Mouse (Mus musculus) hindbrain, embryonic 12.5 days (tissue): ENCODE data around the gene Rpia. TPM values are rescaled to one million over a fixed set of nuclear protein-coding genes. Genes with fewer than 3 reads are reported as not detected.
"Not testable (repeated sequence)": the region's sequence is repeated elsewhere in the genome, so short reads cannot be mapped to it uniquely, and the experiment has no call there.

Experiments used
- ATAC-seq: fragments of 200-750 bp; cut with Nextera tagmentation; 2 replicates; pipeline ENCODE4 v1.8.0; 2017; ENCODE audit warnings: moderate TSS enrichment; ENCODE audit not compliant: low FRiP score
- H3K27ac ChIP-seq: fragments of 300-500 bp; sonication (generic); 2 replicates; pipeline ENCODE4 v1.5.1; 2016; ENCODE audit warnings: mild to moderate bottlenecking
- H3K27me3 ChIP-seq: fragments of 300-500 bp; sonication (generic); 2 replicates; pipeline ENCODE4 v1.6.1; 2016; ENCODE audit warnings: mild to moderate bottlenecking
- H3K36me3 ChIP-seq: fragments of 300-500 bp; sonication (generic); 2 replicates; pipeline ENCODE4 v1.6.1; 2016; ENCODE audit warnings: mild to moderate bottlenecking
- H3K4me1 ChIP-seq: fragments of 300-500 bp; sonication (generic); 2 replicates; pipeline ENCODE4 v1.6.1; 2016
- H3K4me2 ChIP-seq: fragments of 300-500 bp; sonication (generic); replicated peaks from 2 replicates; pipeline ENCODE4 v1.6.1; 2016; ENCODE audit warnings: mild to moderate bottlenecking
- H3K4me3 ChIP-seq: fragments of 300-500 bp; sonication (generic); 2 replicates; pipeline ENCODE4 v1.5.1; 2016; ENCODE audit warnings: mild to moderate bottlenecking
- H3K9ac ChIP-seq: fragments of 300-500 bp; sonication (generic); 2 replicates; pipeline ENCODE4 v1.6.1; 2016; ENCODE audit warnings: mild to moderate bottlenecking, moderate library complexity
- H3K9me3 ChIP-seq: fragments of 300-500 bp; sonication (generic); replicated peaks from 2 replicates; pipeline ENCODE4 v1.6.1; 2016; ENCODE audit warnings: mild to moderate bottlenecking
- WGBS: fragments of 180-500 bp; shearing (Covaris S2); methylation state at CpG from one replicate; pipeline ENCODE4 v1.1.7; 2016; 5-methylcytosine and 5-hydroxymethylcytosine counted together
- polyA plus RNA-seq: library from polyadenylated mRNA; unstranded; fragments of >200 nt; fragmentation: Nextera tagmentation; extraction: Ambion mirVana; gene quantifications from 2 replicates; pipeline ENCODE4 v1.2.1, GENCODE M21; 2016

Gene Rpia
- polyA plus RNA-seq = 3.2 and 3.5 TPM in 2 replicates

DNA sequence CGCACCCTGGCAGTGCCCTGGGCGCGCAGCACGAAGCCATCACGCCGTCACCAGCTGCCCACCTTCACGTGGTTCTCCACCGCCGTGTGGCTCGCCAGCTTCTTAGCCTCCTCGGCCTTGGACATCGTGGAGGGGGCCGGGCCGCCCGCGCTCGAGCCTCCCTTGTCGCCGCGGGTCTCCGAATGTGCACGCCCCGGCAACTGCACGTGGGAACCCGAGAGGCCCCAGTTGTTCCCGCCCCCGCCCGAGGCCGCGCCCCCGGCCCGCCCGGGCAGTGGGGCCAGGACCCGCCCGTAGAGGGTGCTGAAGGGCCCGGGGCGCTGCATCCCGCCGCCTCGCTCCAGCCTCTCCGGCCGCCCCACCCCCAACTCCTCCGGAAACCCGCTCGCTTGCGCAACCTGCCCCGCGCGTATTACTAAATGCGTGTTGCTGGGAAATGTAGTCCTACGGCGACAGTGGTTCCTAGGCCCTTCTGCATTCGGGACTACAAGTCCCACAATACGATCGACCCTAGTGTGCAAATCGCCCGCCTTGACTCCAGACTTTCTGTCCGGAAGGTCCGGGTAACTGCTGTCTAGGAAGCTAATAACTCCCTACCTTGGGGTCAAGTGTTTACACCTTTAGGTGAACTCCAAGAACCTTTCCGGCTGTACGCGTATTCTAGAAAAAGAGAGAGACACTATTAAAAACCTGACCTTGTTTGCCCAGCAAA, at the start of gene Rpia:
Gene Rpia (minus strand): TSS at position 409 of the 712 bp plus-strand sequence.
- under 1% methylated on average over 61 of the region's 62 CpGs for WGBS

GRCm38 (mm10) chr6:70840281-70840680, 48.2 kb upstream of the Rpia start:
- H3K4me3 ChIP-seq = no peak overlapping the region
- H3K27ac ChIP-seq = no peak overlapping the region
- WGBS = 66% methylated on average over 5 of the region's 5 CpGs
- no peak overlapping the region for H3K4me2 ChIP-seq
- H3K4me1 ChIP-seq = peaks cover 7% of the 10 kb centered on the region
- H3K27me3 ChIP-seq = no peaks in the 10 kb centered on the region
- H3K9ac ChIP-seq = no peak overlapping the region
- ATAC-seq = no peak
- H3K9me3 ChIP-seq = no peaks in the 10 kb centered on the region
- H3K36me3 ChIP-seq = no peaks in the 10 kb centered on the region

More for the DNA sequence above, at the start of gene Rpia:
- Histone ChIP-seq H3K4me3 (peak within 1 kb of the TSS; percentile 75), H3K9me3 (no peaks in the 10 kb centered on the region), H3K4me2 (peak within 1 kb of the TSS; percentile 87), H3K9ac (peak within 1 kb of the TSS; percentile 79), H3K4me1 (peaks cover 20% of the 10 kb centered on the region), H3K27ac (peak within 1 kb of the TSS; percentile 75), H3K36me3 (no peaks in the 10 kb centered on the region), H3K27me3 (no peaks in the 10 kb centered on the region)
- ATAC-seq = peak; percentile 98

DNA sequence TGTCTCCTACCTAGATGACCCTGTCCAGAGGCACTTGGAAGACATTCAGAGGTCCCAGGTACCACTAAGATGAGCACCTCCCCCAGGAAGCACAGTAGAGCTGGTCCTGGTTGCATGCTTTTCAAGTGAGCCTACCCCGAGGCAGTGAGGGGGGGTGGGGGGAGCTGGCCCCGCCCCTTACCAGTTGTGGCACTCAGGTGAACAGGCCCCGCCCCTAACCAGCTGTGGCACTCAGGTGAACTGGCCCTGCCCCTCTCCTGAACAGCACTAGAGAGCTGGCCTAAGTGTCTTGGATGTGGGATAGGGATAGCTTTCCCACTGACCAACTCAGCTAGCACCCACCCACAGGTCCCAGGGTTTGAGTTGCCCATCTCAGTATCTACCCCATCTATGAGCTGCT, 46.5 kb upstream of the Rpia start:
- H3K27me3 ChIP-seq = no peaks in the 10 kb centered on the region
- peaks cover 7% of the 10 kb centered on the region for H3K4me1 ChIP-seq
- no peaks in the 10 kb centered on the region for H3K36me3 ChIP-seq
- H3K4me3 ChIP-seq = no peak overlapping the region
- H3K9me3 ChIP-seq = no peaks in the 10 kb centered on the region
- no peak overlapping the region for H3K27ac ChIP-seq
- H3K4me2 ChIP-seq = no peak overlapping the region
- no peak overlapping the region for H3K9ac ChIP-seq
- no peak for ATAC-seq
- 61% methylated on average over 3 of the region's 3 CpGs for WGBS

DNA sequence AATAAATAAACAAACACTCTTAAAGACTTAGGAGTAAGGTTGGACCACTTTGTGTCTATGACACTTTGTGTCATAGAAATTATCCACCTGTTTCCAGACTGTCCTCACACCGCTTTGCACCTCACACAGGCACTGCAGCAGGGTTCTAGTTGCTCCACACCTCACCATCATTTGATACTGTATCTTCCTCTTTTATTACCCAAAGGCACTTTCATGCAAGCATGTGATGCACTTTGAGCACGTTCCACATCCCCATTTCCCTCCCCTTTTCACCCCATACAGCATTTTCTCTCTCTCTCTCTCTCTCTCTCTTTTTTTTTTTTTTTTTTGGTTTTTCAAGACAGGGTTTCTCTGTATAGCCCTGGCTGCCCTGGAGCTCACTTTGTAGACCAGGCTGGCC, 45.3 kb upstream of the Rpia start:
- H3K4me1 ChIP-seq = no peaks in the 10 kb centered on the region
- H3K27ac ChIP-seq = no peak overlapping the region
- H3K27me3 ChIP-seq = no peaks in the 10 kb centered on the region
- H3K9ac ChIP-seq = no peak overlapping the region
- ATAC-seq = no peak
- H3K4me3 ChIP-seq = no peak overlapping the region
- H3K4me2 ChIP-seq = no peak overlapping the region
- 83% methylated on average over 2 of the region's 2 CpGs for WGBS
- no peaks in the 10 kb centered on the region for H3K9me3 ChIP-seq
- H3K36me3 ChIP-seq = no peaks in the 10 kb centered on the region

GRCm38 (mm10) chr6:70831179-70831839, 39.3 kb upstream of the Rpia start:
- no peak overlapping the region for H3K4me3 ChIP-seq
- no peak overlapping the region for H3K27ac ChIP-seq
- no peaks in the 10 kb centered on the region for H3K27me3 ChIP-seq
- H3K4me2 ChIP-seq = no peak overlapping the region
- no peak overlapping the region for H3K9ac ChIP-seq
- no peaks in the 10 kb centered on the region for H3K4me1 ChIP-seq
- ATAC-seq = no peak
- no peaks in the 10 kb centered on the region for H3K36me3 ChIP-seq
- 79% methylated on average over 10 of the region's 10 CpGs for whole genome bisulfite sequencing
- no peaks in the 10 kb centered on the region for H3K9me3 ChIP-seq

GRCm38 (mm10) chr6:70830552-70830951, 38.5 kb upstream of the Rpia start:
- H3K4me1 ChIP-seq = no peaks in the 10 kb centered on the region
- no peaks in the 10 kb centered on the region for H3K27me3 ChIP-seq
- H3K9me3 ChIP-seq = no peaks in the 10 kb centered on the region
- H3K9ac ChIP-seq = no peak overlapping the region
- no peak for ATAC-seq
- H3K4me2 ChIP-seq = no peak overlapping the region
- no peaks in the 10 kb centered on the region for H3K36me3 ChIP-seq
- H3K4me3 ChIP-seq = no peak overlapping the region
- 79% methylated on average over 3 of the region's 3 CpGs for WGBS
- no peak overlapping the region for H3K27ac ChIP-seq

- Histone ChIP-seq H3K9ac (no peak overlapping the region), H3K27ac (no peak overlapping the region), H3K4me3 (no peak overlapping the region), H3K27me3 (no peaks in the 10 kb centered on the region), H3K4me1 (peaks cover 3% of the 10 kb centered on the region; the same call in 1 of the 2 replicates), H3K36me3 (no peaks in the 10 kb centered on the region), H3K4me2 (no peak overlapping the region), H3K9me3 (no peaks in the 10 kb centered on the region)
- 47% methylated on average over 2 of the region's 2 CpGs for WGBS
- no peak for ATAC-seq
These were observed 37.4 kb upstream of the Rpia start for GRCm38 (mm10) chr6:70829451-70829850.

- Histone ChIP-seq H3K4me2 (peak overlapping the region; percentile 78), H3K4me1 (peaks cover 8% of the 10 kb centered on the region), H3K27ac (peak overlapping the region; percentile 55; the same call in 1 of the 2 replicates), H3K4me3 (peak overlapping the region; percentile 45), H3K9ac (no peak overlapping the region; the same call in 1 of the 2 replicates), H3K27me3 (no peaks in the 10 kb centered on the region), H3K9me3 (no peaks in the 10 kb centered on the region), H3K36me3 (no peaks in the 10 kb centered on the region)
- 49% methylated on average over 4 of the region's 4 CpGs for WGBS
- ATAC-seq = peak; percentile 11; the same call in 1 of the 2 replicates
These were observed 32.9 kb upstream of the Rpia start for GRCm38 (mm10) chr6:70824987-70825337.

- 10% methylated on average over 23 of the region's 23 CpGs for WGBS
- H3K4me2 ChIP-seq = peak overlapping the region; percentile 78
- no peaks in the 10 kb centered on the region for H3K36me3 ChIP-seq
- ATAC-seq = peak; percentile 95
- peak overlapping the region; percentile 55 for H3K27ac ChIP-seq
- peaks cover 8% of the 10 kb centered on the region for H3K4me1 ChIP-seq
- H3K27me3 ChIP-seq = no peaks in the 10 kb centered on the region
- no peaks in the 10 kb centered on the region for H3K9me3 ChIP-seq
- H3K4me3 ChIP-seq = peak overlapping the region; percentile 45
- peak overlapping the region; percentile 54 for H3K9ac ChIP-seq
These were observed 32.3 kb upstream of the Rpia start for GRCm38 (mm10) chr6:70824085-70824986.

- H3K4me3 ChIP-seq, H3K4me1 ChIP-seq, ATAC-seq, H3K27me3 ChIP-seq, H3K9ac ChIP-seq, H3K36me3 ChIP-seq, H3K9me3 ChIP-seq, H3K27ac ChIP-seq, H3K4me2 ChIP-seq: not testable (repeated sequence)
- 76% methylated on average over 4 of the region's 4 CpGs for WGBS
These were observed 31.2 kb upstream of the Rpia start for GRCm38 (mm10) chr6:70823277-70823676.

GRCm38 (mm10) chr6:70822386-70822910, 30.4 kb upstream of the Rpia start:
- no peak overlapping the region for H3K27ac ChIP-seq
- no peak overlapping the region for H3K9ac ChIP-seq
- ATAC-seq = no peak
- no peak overlapping the region for H3K4me2 ChIP-seq
- H3K27me3 ChIP-seq = no peaks in the 10 kb centered on the region
- H3K36me3 ChIP-seq = no peaks in the 10 kb centered on the region
- H3K4me1 ChIP-seq = peaks cover 8% of the 10 kb centered on the region
- WGBS = 69% methylated on average over 5 of the region's 5 CpGs
- no peaks in the 10 kb centered on the region for H3K9me3 ChIP-seq
- H3K4me3 ChIP-seq = no peak overlapping the region

GRCm38 (mm10) chr6:70821566-70821965, 29.5 kb upstream of the Rpia start:
- no peaks in the 10 kb centered on the region for H3K36me3 ChIP-seq
- peaks cover 8% of the 10 kb centered on the region for H3K4me1 ChIP-seq
- no peak overlapping the region for H3K4me3 ChIP-seq
- no peak overlapping the region for H3K9ac ChIP-seq
- H3K4me2 ChIP-seq = no peak overlapping the region
- no peak overlapping the region for H3K27ac ChIP-seq
- H3K27me3 ChIP-seq = no peaks in the 10 kb centered on the region
- ATAC-seq = no peak
- WGBS = 69% methylated on average over 2 of the region's 2 CpGs
- no peaks in the 10 kb centered on the region for H3K9me3 ChIP-seq
